Mouse (Mus musculus): Measurements from ENCODE around the gene Zcrb1. TPM values are rescaled to one million over a fixed set of nuclear protein-coding genes. Genes with fewer than 3 reads are reported as not detected.
A peak's percentile ranks its signal among the peaks of the same experiment; 100 is the strongest.
"Not testable (repeated sequence)": the region's sequence is repeated elsewhere in the genome, so short reads cannot be mapped to it uniquely, and the experiment has no call there.

The Zcrb1 gene
- total RNA-seq, 1 experiment from 2014 or later, result 83.6 TPM

DNA sequence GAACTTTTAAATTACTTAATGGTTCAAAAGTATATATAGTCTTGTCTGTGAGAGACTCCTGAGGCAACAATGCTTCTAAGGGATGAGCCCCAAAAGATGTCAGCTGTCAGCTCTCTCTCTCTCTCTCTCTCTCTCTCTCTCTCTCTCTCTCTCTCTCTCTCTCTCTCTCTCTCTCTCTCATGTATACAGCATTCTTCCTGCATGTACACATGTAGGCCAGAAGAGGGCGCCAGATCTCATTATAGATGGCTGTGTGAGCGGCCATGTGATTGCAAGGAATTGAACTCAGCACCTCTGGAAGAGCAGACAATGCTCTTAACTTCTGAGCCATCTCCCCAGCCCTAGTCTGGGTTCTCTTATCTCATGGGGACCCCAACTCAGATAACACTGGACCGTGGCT is 19.0 kb downstream of the Zcrb1 start:
- ATAC-seq (ENCODE audit: extremely low read depth, insufficient number of reproducible peaks, low FRiP score, poor library complexity, severe bottlenecking), result peak; percentile 58; the same call in 1 of the 2 replicates

DNA sequence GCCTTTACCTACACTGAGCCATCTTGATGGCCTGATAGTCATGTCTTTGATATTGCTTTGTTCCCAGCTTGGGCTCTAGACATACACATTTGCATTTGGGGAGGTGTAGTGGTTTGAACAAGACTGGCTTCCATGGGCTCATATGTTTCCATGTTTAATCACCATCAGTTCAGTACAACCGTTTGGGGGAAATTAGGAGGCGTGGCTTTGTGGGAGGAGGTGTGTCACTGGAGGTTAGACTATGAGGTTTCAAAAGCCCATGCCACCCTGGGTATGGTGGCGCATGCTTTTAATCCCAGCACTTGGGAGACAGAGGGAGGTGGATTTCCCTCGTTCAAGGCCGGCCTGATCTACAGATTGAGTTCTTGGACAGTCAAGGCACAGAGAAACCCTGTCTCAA is 22.4 kb downstream of the Zcrb1 start:
- no peak for ATAC-seq (ENCODE audit: extremely low read depth, insufficient number of reproducible peaks, low FRiP score, poor library complexity, severe bottlenecking)

DNA sequence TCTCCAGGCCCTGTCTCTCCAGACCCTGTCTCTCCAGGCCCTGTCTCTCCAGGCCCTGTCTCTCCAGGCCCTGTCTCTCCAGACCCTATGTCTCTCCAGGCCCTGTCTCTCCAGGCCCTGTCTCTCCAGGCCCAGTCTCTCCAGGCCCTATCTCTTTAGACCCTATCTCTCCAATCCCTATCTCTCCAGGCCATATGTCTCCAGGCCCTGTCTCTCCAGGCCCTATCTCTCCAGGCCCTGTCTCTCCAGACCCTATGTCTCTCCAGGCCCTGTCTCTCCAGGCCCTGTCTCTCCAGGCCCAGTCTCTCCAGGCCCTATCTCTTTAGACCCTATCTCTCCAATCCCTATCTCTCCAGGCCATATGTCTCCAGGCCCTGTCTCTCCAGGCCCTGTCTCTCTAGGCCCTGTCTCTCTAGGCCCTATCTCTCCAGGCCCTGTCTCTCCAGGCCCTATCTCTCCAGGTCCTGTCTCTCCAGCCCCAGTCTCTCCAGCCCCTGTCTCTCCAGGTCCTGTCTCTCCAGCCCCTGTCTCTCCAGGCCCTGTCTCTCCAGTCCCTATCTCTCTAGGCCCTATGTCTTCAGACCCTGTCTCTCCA is 25.5 kb downstream of the Zcrb1 start:
- ATAC-seq (ENCODE audit: extremely low read depth, insufficient number of reproducible peaks, low FRiP score, poor library complexity, severe bottlenecking), result not testable (repeated sequence)

DNA sequence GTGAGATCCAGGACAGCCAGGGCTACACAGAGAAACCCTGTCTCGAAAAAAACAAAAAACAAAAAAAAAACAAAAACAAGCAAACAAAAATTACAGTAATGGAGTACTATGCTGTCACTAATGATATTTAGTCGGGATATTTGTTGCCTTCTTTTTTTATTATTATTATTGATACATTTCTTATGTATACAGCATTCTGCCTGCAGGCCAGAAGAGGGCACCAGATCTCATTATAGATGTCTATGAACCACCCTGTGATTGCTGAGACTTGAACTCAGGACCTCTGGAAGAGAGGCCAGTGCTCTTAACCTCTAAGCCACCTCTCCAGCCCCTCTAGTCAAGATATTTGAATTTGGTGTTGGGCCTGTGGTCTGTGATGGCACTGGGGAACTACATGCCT is 26.3 kb downstream of the Zcrb1 start:
- ATAC-seq (ENCODE audit: extremely low read depth, insufficient number of reproducible peaks, low FRiP score, poor library complexity, severe bottlenecking), result no peak

DNA sequence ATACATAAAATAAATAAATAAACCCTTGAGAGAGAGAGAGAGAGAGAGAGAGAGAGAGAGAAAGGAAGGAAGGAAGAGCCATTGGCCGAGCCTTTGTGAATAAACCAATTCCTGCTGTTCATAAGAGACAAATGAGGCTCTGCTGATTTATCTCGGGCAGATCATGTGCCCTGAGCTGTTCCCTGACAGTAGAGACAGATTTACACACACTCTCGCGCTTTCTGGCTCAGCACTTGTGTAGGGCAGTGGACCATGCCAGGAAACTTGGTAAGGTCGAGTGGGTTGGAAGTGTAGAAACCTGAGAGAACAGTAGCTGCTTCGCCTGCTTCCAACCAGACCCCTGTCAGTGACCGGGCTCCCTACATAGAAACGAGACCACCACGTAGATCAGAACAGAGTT is 29.6 kb downstream of the Zcrb1 start:
- ATAC-seq (ENCODE audit: extremely low read depth, insufficient number of reproducible peaks, low FRiP score, poor library complexity, severe bottlenecking), result no peak

DNA sequence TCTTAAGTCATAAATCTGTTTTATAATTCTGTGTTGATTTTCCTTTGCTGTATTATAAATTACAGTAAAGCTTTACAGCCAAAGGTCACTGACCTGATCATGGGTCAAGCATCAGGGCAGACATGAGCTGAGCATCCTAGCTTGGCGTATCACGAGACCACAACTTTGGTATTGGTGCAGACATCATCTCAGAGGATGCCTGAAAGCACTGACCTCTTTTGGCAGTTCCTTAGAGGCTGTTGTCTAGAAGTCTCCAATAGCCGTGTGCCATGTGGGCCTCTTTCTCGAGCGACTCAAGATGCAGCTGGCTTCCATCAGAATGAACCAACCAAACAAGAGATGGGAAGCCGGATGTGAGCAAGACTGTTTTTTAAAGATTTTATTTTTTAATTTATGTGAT is 32.6 kb downstream of the Zcrb1 start:
- no peak for ATAC-seq (ENCODE audit: extremely low read depth, insufficient number of reproducible peaks, low FRiP score, poor library complexity, severe bottlenecking)

DNA sequence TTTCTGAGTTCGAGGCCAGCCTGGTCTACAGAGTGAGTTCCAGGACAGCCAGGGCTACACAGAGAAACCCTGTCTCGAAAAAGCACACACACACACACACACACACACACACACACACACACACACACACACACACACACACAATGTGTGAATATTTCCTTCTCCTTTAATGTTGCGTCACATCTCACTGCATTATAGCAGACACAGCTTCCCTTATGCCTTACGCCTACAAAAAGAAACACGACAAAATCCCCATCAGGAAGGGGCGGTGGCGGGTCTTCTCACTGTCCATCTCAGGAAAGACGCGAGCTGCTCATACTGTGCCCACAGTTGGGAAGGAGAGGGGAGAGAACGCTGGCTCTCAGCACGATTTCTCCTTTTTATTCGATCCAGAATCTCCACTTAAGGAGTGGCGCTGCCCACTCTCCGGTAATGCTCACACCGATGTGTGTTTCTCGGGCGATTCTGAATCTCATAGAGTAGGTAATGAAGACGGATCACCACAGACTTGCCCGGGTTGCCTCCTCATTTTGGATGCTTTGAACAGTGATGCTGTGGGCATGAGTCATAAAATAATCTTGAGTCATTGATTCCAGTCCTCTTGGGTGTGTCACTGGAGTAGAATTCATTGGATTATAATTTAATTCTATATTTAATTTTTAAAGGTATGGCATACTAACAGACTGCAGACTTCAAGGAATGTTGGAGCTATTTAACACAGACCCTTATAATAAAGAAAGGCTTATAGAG is 39.6 kb downstream of the Zcrb1 start:
- ATAC-seq (ENCODE audit: extremely low read depth, insufficient number of reproducible peaks, low FRiP score, poor library complexity, severe bottlenecking), result 0 out of 2 replicates have a peak, but pooled peaks have one; percentile 26

DNA sequence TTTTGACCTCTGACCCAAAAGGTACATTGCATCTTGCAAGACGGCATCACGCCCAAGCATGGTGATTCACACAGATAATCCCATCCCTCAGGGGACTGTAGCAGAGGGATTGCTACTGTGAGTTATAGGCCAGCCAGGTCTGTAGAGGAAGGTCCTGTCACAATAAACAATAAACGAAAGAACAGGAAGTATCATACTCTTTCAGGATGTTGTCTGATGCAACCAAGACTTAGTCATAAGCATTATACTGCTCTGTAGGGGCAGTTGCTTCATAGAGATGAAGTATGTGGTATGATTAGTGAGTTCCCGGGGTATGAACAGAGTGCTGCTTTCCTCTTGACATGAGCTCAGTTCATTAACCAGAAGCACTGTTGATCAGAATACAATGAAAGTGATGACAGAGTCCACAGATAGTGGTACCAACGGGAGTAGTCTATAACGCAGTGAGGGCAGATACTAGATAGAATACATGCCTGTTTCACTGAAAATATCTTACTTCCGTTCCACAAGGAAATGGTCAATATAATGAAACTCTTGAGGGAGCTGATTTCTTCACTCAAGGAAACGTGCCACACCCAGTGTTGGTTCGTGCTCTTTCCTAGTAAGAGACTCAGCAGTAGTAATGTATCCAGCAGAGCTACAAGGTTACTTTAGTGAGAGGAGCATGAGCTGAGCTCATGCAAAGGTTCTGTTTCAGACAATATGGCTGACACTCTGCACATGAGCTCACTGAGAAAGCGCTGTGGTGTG is 57.3 kb downstream of the Zcrb1 start:
- peak; percentile 74 for ATAC-seq (ENCODE audit: extremely low read depth, insufficient number of reproducible peaks, low FRiP score, poor library complexity, severe bottlenecking)

DNA sequence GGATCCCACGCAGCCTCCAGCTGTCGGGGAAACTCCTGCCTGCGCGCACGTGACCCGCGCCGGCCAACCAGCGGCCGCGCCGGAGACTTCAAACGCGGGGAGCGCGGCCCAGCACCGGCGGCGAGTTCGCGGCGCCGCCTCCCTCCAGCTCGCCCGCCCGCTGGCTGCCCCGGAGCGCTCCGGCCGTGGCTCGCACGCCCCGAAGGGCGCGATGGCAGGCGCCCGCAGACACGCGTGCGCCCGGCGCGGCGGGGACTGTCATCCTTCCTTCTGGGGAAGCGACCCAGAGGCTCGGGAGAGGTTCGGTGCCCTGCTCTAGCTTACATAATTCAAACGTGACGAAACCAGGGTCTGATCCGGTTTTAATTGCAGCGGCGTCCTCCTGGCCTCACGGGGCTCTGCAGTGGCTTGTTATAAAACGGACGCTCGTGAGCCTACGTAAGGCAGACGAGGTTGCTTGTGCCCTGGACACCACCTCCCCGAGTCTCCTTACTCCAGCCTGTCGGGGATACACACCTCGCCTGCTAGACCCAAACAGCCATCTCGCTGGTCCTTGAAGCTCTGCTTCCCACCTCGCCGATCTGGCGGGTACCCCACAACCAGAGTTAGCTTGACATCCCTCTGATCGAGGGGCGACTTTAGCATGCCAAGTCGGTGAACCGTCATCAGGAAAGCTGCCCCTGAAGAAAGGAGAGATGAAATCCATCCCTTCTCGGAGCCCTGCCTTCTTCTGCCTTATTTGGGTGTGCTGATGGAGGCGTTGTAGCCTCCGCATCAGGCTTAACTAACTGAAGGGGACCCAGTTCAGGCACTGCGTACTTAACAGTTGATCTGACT is 61.0 kb downstream of the Zcrb1 start, which contains the start of gene Yaf2:
Yaf2 (minus strand) TSS at position 11 of the 837 bp plus-strand sequence.
- peak; percentile 30; the same call in 1 of the 2 replicates for ATAC-seq (ENCODE audit: extremely low read depth, insufficient number of reproducible peaks, low FRiP score, poor library complexity, severe bottlenecking)

DNA sequence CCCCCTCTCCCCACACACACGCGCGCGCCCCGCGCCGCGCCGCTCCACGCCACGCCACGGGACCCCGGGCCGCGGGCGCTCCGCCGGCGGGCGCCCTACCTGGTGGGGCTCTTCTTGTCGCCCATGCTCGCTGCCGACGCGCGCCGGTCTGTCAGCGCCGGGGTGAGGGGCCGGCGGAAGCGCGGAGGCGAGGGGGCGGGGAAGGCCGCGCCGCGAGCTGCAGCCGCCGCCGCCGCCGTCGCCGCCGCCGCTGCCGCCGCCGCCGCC is 61.5 kb downstream of the Zcrb1 start:
- no peak for ATAC-seq (ENCODE audit: extremely low read depth, insufficient number of reproducible peaks, low FRiP score, poor library complexity, severe bottlenecking)

Other genes starting within 250 kb of the Zcrb1 start
- gene Gxylt1, start 123.2 kb downstream of the Zcrb1 start, total RNA-seq (2017), result 49.0 and 56.4 TPM in 2 replicates
- gene Yaf2, start 61.4 kb downstream of the Zcrb1 start, total RNA-seq (2017), result 18.2 and 21.7 TPM in 2 replicates
- gene Pphln1, start within 50 bp of the Zcrb1 start, total RNA-seq (2017), result 26.8 and 33.2 TPM in 2 replicates
- gene Prickle1, start 197.6 kb upstream of the Zcrb1 start, total RNA-seq (2017), result 0.23 and 0.25 TPM in 2 replicates